Mouse (Mus musculus) CH12.LX (cell line): ENCODE data around the gene Setdb2. TPM values are rescaled to one million over a fixed set of nuclear protein-coding genes. Genes with fewer than 3 reads are reported as not detected.
A peak's percentile ranks its signal among the peaks of the same experiment; 100 is the strongest.

Experiments used
- DNase-seq: peaks from one replicate; pipeline ENCODE4 v3.0.0-alpha.2; 2013; ENCODE audit errors: extremely low read depth
- H3K27ac ChIP-seq: 2 replicates; pipeline ENCODE4 v1.5.1; 2012; ENCODE audit warnings: low read depth, mild to moderate bottlenecking, control low read depth, moderate library complexity; ENCODE audit not compliant: insufficient read depth
- H3K27me3 ChIP-seq: replicated peaks from 2 replicates; pipeline ENCODE3; 2012; ENCODE audit warnings: inconsistent platforms
- H3K36me3 ChIP-seq, 2 experiments: replicated peaks in 1 of 2; 2 replicates each; pipeline versions ENCODE3 to v1.6.1; 2012; ENCODE audit warnings: inconsistent platforms in 1 of 2, low read length in 1 of 2, mild to moderate bottlenecking in 1 of 2, mixed read lengths in 1 of 2, moderate library complexity in 1 of 2; ENCODE audit not compliant: control insufficient read depth in 1 of 2, insufficient read depth in 1 of 2
- H3K4me1 ChIP-seq, 2 experiments: 2 replicates each; pipeline ENCODE4 v1.6.1; 2012; ENCODE audit warnings: inconsistent platforms in 1 of 2, moderate library complexity in 1 of 2; ENCODE audit not compliant: insufficient read depth in 2 of 2, control insufficient read depth in 1 of 2
- H3K4me2 ChIP-seq: 2 replicates; pipeline ENCODE4 v1.6.1; 2012; ENCODE audit warnings: low read depth, mild to moderate bottlenecking, control low read depth; ENCODE audit not compliant: poor library complexity, insufficient read depth, severe bottlenecking
- H3K4me3 ChIP-seq, 3 experiments: fragments of 150-350 bp in 1 of 3; sonication (generic) in 1 of 3; replicated peaks in 1 of 3; 2 replicates each; pipeline versions ENCODE3 to v1.5.1; 2011 to 2012; ENCODE audit warnings: low read depth in 2 of 3, low read length in 2 of 3, mild to moderate bottlenecking in 2 of 3, moderate library complexity in 2 of 3, control low read depth in 1 of 3, improper control_type of control experiment in 1 of 3, inconsistent platforms in 1 of 3, mixed read lengths in 1 of 3; ENCODE audit not compliant: poor library complexity in 1 of 3
- H3K79me2 ChIP-seq: replicated peaks from 2 replicates; pipeline ENCODE4 v1.6.1; 2012; ENCODE audit warnings: mild to moderate bottlenecking, moderate library complexity; ENCODE audit not compliant: control insufficient read depth, poor library complexity, insufficient read depth, severe bottlenecking; ENCODE audit errors: extremely low read depth
- H3K9ac ChIP-seq: 2 replicates; pipeline ENCODE4 v1.6.1; 2012; ENCODE audit warnings: low read depth, mild to moderate bottlenecking, control low read depth, moderate library complexity; ENCODE audit not compliant: insufficient read depth
- H3K9me3 ChIP-seq: replicated peaks from 2 replicates; pipeline ENCODE3; 2012; ENCODE audit warnings: low read length, inconsistent platforms, mixed read lengths
- BHLHE40 ChIP-seq: IDR thresholded peaks from 2 replicates; pipeline ENCODE4 v1.6.1; 2011; ENCODE audit warnings: mild to moderate bottlenecking, low read depth, low read length, improper control_type of control experiment
- CHD1 ChIP-seq: IDR thresholded peaks from 2 replicates; pipeline ENCODE4 v1.6.1; 2012; ENCODE audit warnings: low read depth, low read length, improper control_type of control experiment, inconsistent platforms
- CTCF ChIP-seq, 2 experiments: IDR thresholded peaks in 1 of 2; conservative IDR thresholded peaks in 1 of 2; 2 replicates each; pipeline ENCODE4 v1.5.1; 2011 to 2012; ENCODE audit warnings: low read depth in 2 of 2, low read length in 2 of 2, improper control_type of control experiment in 1 of 2, inconsistent platforms in 1 of 2, mild to moderate bottlenecking in 1 of 2, moderate library complexity in 1 of 2
- E2F4 ChIP-seq: IDR thresholded peaks from 2 replicates; pipeline ENCODE4 v1.6.1; 2011; ENCODE audit warnings: low read depth, low read length, improper control_type of control experiment; ENCODE audit not compliant: insufficient replicate concordance
- HCFC1 ChIP-seq: IDR thresholded peaks from 2 replicates; pipeline ENCODE4 v1.6.1; 2012; ENCODE audit warnings: low read depth, mild to moderate bottlenecking, inconsistent platforms, low read length, improper control_type of control experiment
- IRF4 ChIP-seq: IDR thresholded peaks from 2 replicates; pipeline ENCODE4 v1.6.1; 2014; ENCODE audit warnings: low read depth, mild to moderate bottlenecking, inconsistent platforms, low read length, improper control_type of control experiment
- JUN ChIP-seq: IDR thresholded peaks from 2 replicates; pipeline ENCODE4 v1.6.1; 2011; ENCODE audit warnings: low read depth, mild to moderate bottlenecking, low read length, improper control_type of control experiment, moderate library complexity; ENCODE audit not compliant: insufficient read depth
- JUND ChIP-seq: conservative IDR thresholded peaks from 2 replicates; pipeline ENCODE4 v1.6.1; 2011; ENCODE audit warnings: low read depth, low read length, improper control_type of control experiment
- MAFK ChIP-seq: IDR thresholded peaks from 2 replicates; pipeline ENCODE4 v1.6.1; 2011; ENCODE audit warnings: low read length, improper control_type of control experiment; ENCODE audit not compliant: insufficient replicate concordance
- MAX ChIP-seq: IDR thresholded peaks from 2 replicates; pipeline ENCODE4 v1.6.1; 2011; ENCODE audit warnings: low read length, improper control_type of control experiment
- MAZ ChIP-seq: IDR thresholded peaks from 2 replicates; pipeline ENCODE4 v1.6.1; 2012; ENCODE audit warnings: low read depth, mild to moderate bottlenecking, inconsistent platforms, low read length, improper control_type of control experiment, moderate library complexity
- MEF2A ChIP-seq: IDR thresholded peaks from 2 replicates; pipeline ENCODE4 v1.6.1; 2014; ENCODE audit warnings: low read depth, mild to moderate bottlenecking, inconsistent platforms, low read length, improper control_type of control experiment, borderline replicate concordance
- MXI1 ChIP-seq: IDR thresholded peaks from 2 replicates; pipeline ENCODE4 v1.6.1; 2011; ENCODE audit warnings: mild to moderate bottlenecking, low read depth, low read length, improper control_type of control experiment
- MYC ChIP-seq: IDR thresholded peaks from 2 replicates; pipeline ENCODE4 v1.6.1; 2011; ENCODE audit warnings: low read depth, mild to moderate bottlenecking, improper control_type of control experiment, low read length
- NELFE ChIP-seq: IDR thresholded peaks from 2 replicates; pipeline ENCODE4 v1.6.1; 2011; ENCODE audit warnings: low read depth, low read length, improper control_type of control experiment
- PAX5 ChIP-seq: IDR thresholded peaks from 2 replicates; pipeline ENCODE4 v1.6.1; 2012; ENCODE audit warnings: low read length, inconsistent platforms, mixed read lengths
- POLR2AphosphoS2 ChIP-seq: IDR thresholded peaks from 2 replicates; pipeline ENCODE4 v1.6.1; 2011; ENCODE audit warnings: low read depth, low read length, improper control_type of control experiment
- RAD21 ChIP-seq: IDR thresholded peaks from 2 replicates; pipeline ENCODE4 v1.6.1; 2011; ENCODE audit warnings: low read depth, mild to moderate bottlenecking, low read length, improper control_type of control experiment, moderate library complexity
- SIN3A ChIP-seq: IDR thresholded peaks from 2 replicates; pipeline ENCODE4 v1.6.1; 2012; ENCODE audit warnings: low read length, improper control_type of control experiment, inconsistent platforms
- SMC3 ChIP-seq: IDR thresholded peaks from 2 replicates; pipeline ENCODE4 v1.6.1; 2011; ENCODE audit warnings: low read depth, low read length, improper control_type of control experiment
- TBP ChIP-seq: conservative IDR thresholded peaks from 2 replicates; pipeline ENCODE4 v1.6.1; 2011; ENCODE audit warnings: low read depth, low read length, improper control_type of control experiment
- USF2 ChIP-seq: conservative IDR thresholded peaks from 2 replicates; pipeline ENCODE4 v1.6.1; 2011; ENCODE audit warnings: low read depth, low read length, improper control_type of control experiment
- ZC3H11A ChIP-seq: IDR thresholded peaks from 2 replicates; pipeline ENCODE4 v1.6.1; 2012; ENCODE audit warnings: low read depth, mild to moderate bottlenecking, inconsistent platforms, low read length, improper control_type of control experiment
- ZKSCAN1 ChIP-seq: IDR thresholded peaks from 2 replicates; pipeline ENCODE4 v1.6.1; 2012; ENCODE audit warnings: low read depth, inconsistent platforms, low read length, improper control_type of control experiment, borderline replicate concordance
- ZMIZ1 ChIP-seq: IDR thresholded peaks from 2 replicates; pipeline ENCODE4 v1.6.1; 2012; ENCODE audit warnings: low read depth, mild to moderate bottlenecking, inconsistent platforms, low read length, improper control_type of control experiment
- ZNF384 ChIP-seq: IDR thresholded peaks from 2 replicates; pipeline ENCODE4 v1.6.1; 2012; ENCODE audit warnings: low read depth, low read length, improper control_type of control experiment, inconsistent platforms
- dilution Hi-C: fragments of 300-500 bp; cut with MboI; formaldehyde crosslinking; loops from 2 replicates; pipeline ENCODE4 v1.14.3; 2020; ENCODE audit warnings: low sequenced_read_pairs; ENCODE audit not compliant: extremely low pct_unique_long_range_greater_than_20kb, extremely low pct_ligation_motif_present
- in situ Hi-C: fragments of 300-500 bp; cut with MboI; formaldehyde crosslinking; loops from 3 replicates; pipeline ENCODE4 v1.14.3; 2019; ENCODE audit warnings: low sequenced_read_pairs, low pct_ligation_motif_present, low pct_unique_long_range_greater_than_20kb, mixed read lengths
- polyA plus RNA-seq: library from polyadenylated mRNA; unstranded; fragments of >175 nt; gene quantifications from 2 replicates; pipeline ENCODE4 v1.2.1, GENCODE M21; 2012; ENCODE audit warnings: low read depth; ENCODE audit not compliant: insufficient read length
- total RNA-seq, 2 experiments: library from RNA; depleted of rRNA; stranded (reverse); fragments of 300-350 nt in 1 of 2; fragments of >200 nt in 1 of 2; gene quantifications; 2 replicates each; pipeline ENCODE4 v1.2.3; 2012 to 2014

Gene Setdb2
- total and polyA plus RNA-seq, 3 experiments, result 13.3 to 37.3 (median 14.7) TPM

DNA sequence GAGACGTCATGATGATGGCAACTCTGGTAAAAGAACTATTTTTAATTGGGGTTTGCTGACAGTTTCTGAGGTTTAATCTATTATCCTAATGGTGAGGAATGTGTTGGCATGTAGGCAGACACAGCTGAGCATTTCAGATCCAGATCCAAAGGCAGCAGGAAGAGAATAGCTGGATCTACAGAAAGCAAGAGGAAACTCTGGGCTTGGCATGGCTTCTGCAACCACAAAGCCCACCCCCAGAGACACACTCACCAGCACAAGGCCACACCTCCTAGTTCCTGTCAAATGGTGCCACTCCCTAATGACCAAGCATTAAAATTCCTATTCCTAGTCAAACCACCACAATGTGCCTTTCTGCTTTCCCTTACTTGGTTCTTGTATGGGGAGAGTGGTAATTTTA is 30.1 kb upstream of the Setdb2 start:
- Histone ChIP-seq H3K27me3 (no peaks in the 10 kb centered on the region), H3K9me3 (no peaks in the 10 kb centered on the region), H3K4me3 (no peak overlapping the region), H3K4me2 (no peak overlapping the region), H3K4me1 (peaks cover 0 to 14% of the 10 kb centered on the region in 2 experiments; a peak in 2 of 4 replicates), H3K27ac (no peak overlapping the region), H3K79me2 (no peaks in the 10 kb centered on the region), H3K36me3 (peaks cover 0 to 29% of the 10 kb centered on the region in 2 experiments), H3K9ac (no peak overlapping the region)
- TF ChIP-seq JUND, result no peak
- in situ Hi-C loops, result no loop called here
- dilution Hi-C loops, result no loop called here
- no peak for DNase-seq

DNA sequence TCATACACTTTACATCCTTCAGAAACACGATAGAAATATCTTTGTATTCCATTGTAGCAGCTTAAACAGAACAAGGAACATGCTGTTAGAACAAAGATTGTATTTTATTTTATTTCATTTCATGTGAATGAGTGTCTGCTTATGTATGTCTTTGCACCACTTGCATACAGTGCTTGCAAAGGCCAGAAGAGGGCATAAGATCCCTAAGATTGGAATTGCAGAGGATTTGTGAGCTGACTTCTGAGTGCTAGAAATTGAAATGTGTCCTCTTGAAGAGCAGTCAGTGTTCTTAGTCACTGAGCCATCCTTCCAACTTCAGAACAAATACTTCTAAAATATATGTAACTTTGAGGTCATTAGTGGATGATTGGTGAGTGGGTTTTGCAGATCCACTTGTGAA is 27.1 kb upstream of the Setdb2 start:
- no peak for TF ChIP-seq JUND
- TF ChIP-seq MXI1, result no peak
- TF ChIP-seq IRF4, result no peak
- peak; percentile 67 for TF ChIP-seq SMC3
- TF ChIP-seq ZMIZ1, result no peak
- no peak for TF ChIP-seq MAZ
- no peak for TF ChIP-seq SIN3A
- no peak for TF ChIP-seq TBP
- no peak for TF ChIP-seq NELFE
- no peak for TF ChIP-seq E2F4
- TF ChIP-seq MYC, result no peak
- TF ChIP-seq ZKSCAN1, result no peak
- no peak for TF ChIP-seq PAX5
- peak in 1 of 2 experiments; percentile 65; a peak in 2 of 4 replicates for TF ChIP-seq CTCF (conservative IDR thresholded peaks at IDR 0.05 in 1 of 2, IDR thresholded peaks at IDR 0.05 in 1 of 2; ENCODE audit: low read depth in 2 of 2, low read length in 2 of 2)
- no peak for TF ChIP-seq ZC3H11A
- TF ChIP-seq MAX, result no peak
- no peak for TF ChIP-seq MEF2A
- no peak for TF ChIP-seq MAFK
- no peak for TF ChIP-seq HCFC1
- TF ChIP-seq USF2, result no peak
- no peak for TF ChIP-seq POLR2AphosphoS2
- TF ChIP-seq RAD21, result peak; percentile 63
- no peak for TF ChIP-seq BHLHE40
- no peak for TF ChIP-seq CHD1
- TF ChIP-seq ZNF384, result no peak
- TF ChIP-seq JUN, result no peak
- TF ChIP-seq, all 38 proteins: peak for 3
- DNase-seq, result peak; percentile 39
- Histone ChIP-seq H3K27me3 (no peaks in the 10 kb centered on the region), H3K27ac (no peak overlapping the region), H3K36me3 (peaks cover 2 to 39% of the 10 kb centered on the region in 2 experiments), H3K9ac (no peak overlapping the region), H3K4me3 (no peak overlapping the region), H3K4me1 (peaks cover 0 to 17% of the 10 kb centered on the region in 2 experiments; a peak in 2 of 4 replicates), H3K9me3 (no peaks in the 10 kb centered on the region), H3K79me2 (no peaks in the 10 kb centered on the region), H3K4me2 (no peak overlapping the region)
- in situ Hi-C loops, result loop anchor here (10.0 kb wide), 2 partner anchors 87 to 137 kb away; no protein-coding TSS in a partner anchor
- dilution Hi-C loops, result no loop called here
